Mouse (Mus musculus) kidney, embryonic 14.5 days (tissue): ENCODE results near the gene AI464131. TPM values are rescaled to one million over a fixed set of nuclear protein-coding genes. Genes with fewer than 3 reads are reported as not detected.

Source experiments
- ATAC-seq: fragments of 200-750 bp; cut with Nextera tagmentation; 2 replicates; pipeline ENCODE4 v1.8.0; 2017; ENCODE audit warnings: moderate number of reproducible peaks, mild to moderate bottlenecking, moderate TSS enrichment, moderate library complexity; ENCODE audit not compliant: low FRiP score, low TSS enrichment
- H3K27ac ChIP-seq: fragments of 300-500 bp; sonication (generic); 2 replicates; pipeline ENCODE4 v1.5.1; 2014; ENCODE audit warnings: low read depth, mild to moderate bottlenecking, low read length, moderate library complexity, mixed read lengths
- H3K27me3 ChIP-seq: fragments of 300-500 bp; sonication (generic); 2 replicates; pipeline ENCODE4 v1.6.1; 2014; ENCODE audit warnings: mild to moderate bottlenecking, low read length; ENCODE audit not compliant: control insufficient read depth, insufficient read depth
- H3K36me3 ChIP-seq: fragments of 300-500 bp; sonication (generic); 2 replicates; pipeline ENCODE4 v1.6.1; 2014; ENCODE audit warnings: low read length, mixed read lengths; ENCODE audit not compliant: control insufficient read depth, insufficient read depth
- H3K4me1 ChIP-seq: fragments of 300-500 bp; sonication (generic); 2 replicates; pipeline ENCODE4 v1.6.1; 2014; ENCODE audit warnings: low read length, mixed read lengths; ENCODE audit not compliant: control insufficient read depth, insufficient read depth
- H3K4me2 ChIP-seq: fragments of 300-500 bp; sonication (generic); replicated peaks from 2 replicates; pipeline ENCODE4 v1.6.1; 2014; ENCODE audit warnings: low read depth, mild to moderate bottlenecking, low read length
- H3K4me3 ChIP-seq: fragments of 300-500 bp; sonication (generic); 2 replicates; pipeline ENCODE4 v1.5.1; 2014; ENCODE audit warnings: mild to moderate bottlenecking, low read length
- H3K9ac ChIP-seq: fragments of 300-500 bp; sonication (generic); 2 replicates; pipeline ENCODE4 v1.6.1; 2014; ENCODE audit warnings: low read depth, mild to moderate bottlenecking, low read length, moderate library complexity
- H3K9me3 ChIP-seq: fragments of 300-500 bp; sonication (generic); 2 replicates; pipeline ENCODE4 v1.6.1; 2016; ENCODE audit warnings: low read length; ENCODE audit not compliant: control insufficient read depth
- WGBS: fragments of 180-500 bp; shearing (Covaris S2); extraction: QIAGEN DNeasy Blood & Tissue Kit; methylation state at CpG from one replicate; pipeline ENCODE4 v1.1.7; 2014; 5-methylcytosine and 5-hydroxymethylcytosine counted together
- polyA plus RNA-seq: library from polyadenylated mRNA; unstranded; fragments of >200 nt; fragmentation: Nextera tagmentation; extraction: Ambion mirVana; gene quantifications from 2 replicates; pipeline ENCODE4 v1.2.1, GENCODE M21; 2014

The AI464131 gene
- polyA plus RNA-seq, 1 experiment from 2014 or later: 8.9 TPM

DNA sequence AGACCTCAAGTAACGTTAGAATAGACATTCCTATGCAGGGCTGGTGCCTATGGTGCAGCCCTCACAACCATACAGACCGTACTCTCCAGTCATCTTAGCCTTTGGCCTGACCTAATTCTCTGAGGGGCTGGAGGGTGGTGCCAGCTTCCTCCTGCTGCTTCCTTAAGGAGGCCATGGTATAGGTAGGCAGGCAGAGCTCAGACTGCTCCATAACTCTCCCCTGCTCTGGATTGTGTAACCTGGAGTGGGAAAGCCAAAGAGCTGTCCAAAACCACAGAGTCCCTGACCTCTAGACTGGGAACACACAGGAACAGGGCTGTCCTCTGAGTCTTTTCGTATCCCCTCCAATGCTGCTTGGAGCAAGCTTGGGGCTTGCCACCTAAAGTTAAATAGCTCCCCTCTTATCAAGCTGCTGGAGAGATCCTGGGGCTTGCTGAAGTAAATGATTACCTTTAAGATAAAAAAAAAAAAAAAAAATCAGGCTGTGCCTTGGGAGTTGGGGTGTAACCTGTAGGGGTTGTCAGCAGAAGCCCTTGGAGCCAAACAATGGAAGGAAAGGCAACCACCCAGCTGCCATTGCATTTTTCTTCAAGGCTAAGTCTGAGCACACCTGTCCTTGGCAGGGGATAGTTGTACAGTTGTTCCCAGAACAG is 9.3 kb downstream of the AI464131 start:
- no peak for ATAC-seq
- H3K4me2 ChIP-seq: no peak overlapping the region
- H3K4me1 ChIP-seq: peaks cover 18% of the 10 kb centered on the region
- WGBS: 64% methylated on average over 3 of the region's 3 CpGs
- H3K36me3 ChIP-seq: no peaks in the 10 kb centered on the region
- H3K9me3 ChIP-seq: no peaks in the 10 kb centered on the region
- H3K27ac ChIP-seq: no peak overlapping the region
- H3K9ac ChIP-seq: no peak overlapping the region
- no peak overlapping the region for H3K4me3 ChIP-seq
- peaks cover 24% of the 10 kb centered on the region for H3K27me3 ChIP-seq

DNA sequence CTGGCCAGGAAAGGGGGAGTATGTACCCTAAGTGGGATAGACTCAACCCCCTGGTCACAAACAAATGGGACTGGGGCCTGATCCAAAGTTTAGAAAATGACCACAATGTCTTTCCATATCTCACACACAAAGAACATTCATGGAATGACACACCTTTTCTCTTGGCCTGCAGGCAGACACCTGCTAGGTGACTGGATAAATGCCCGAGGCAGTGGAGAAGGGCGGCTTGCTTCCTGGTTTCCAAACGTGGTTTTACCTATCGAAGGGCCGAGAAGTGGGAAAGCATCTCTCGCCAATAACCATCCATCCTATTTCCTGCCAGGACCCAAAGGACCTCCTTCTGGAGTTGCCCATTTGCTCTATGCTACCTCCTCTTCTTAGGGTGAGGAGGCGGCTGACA is 9.9 kb downstream of the AI464131 start:
- H3K9ac ChIP-seq: no peak overlapping the region
- no peaks in the 10 kb centered on the region for H3K36me3 ChIP-seq
- peaks cover 12% of the 10 kb centered on the region; the same call in 1 of the 2 replicates for H3K4me1 ChIP-seq
- H3K4me2 ChIP-seq: no peak overlapping the region
- WGBS: 86% methylated on average over 7 of the region's 7 CpGs
- H3K9me3 ChIP-seq: no peaks in the 10 kb centered on the region
- peaks cover 17% of the 10 kb centered on the region for H3K27me3 ChIP-seq
- no peak overlapping the region for H3K27ac ChIP-seq
- no peak for ATAC-seq
- H3K4me3 ChIP-seq: no peak overlapping the region

DNA sequence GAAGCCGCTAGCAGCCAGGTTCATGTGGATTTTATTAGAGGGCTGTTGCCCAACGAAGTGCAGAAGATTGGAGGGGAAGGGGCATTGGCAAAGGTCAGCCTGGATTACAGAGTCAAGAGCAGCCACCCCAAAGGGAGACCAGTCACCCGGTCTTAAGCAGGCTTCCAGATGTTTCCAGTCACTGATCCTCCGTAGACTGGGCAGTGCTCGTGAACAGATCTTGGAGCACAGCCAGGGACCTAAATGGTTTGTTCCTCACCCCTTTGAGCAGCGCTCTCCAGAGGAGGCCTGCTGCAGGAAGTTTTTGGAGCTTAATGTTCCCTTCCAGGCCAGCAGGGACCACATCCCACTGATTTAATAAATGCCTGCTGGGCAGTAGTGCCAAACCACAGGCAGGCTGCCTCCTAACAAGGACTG is 21.3 kb downstream of the AI464131 start:
- peaks cover 9% of the 10 kb centered on the region; the same call in 1 of the 2 replicates for H3K4me1 ChIP-seq
- H3K9me3 ChIP-seq: peaks cover 6% of the 10 kb centered on the region; the same call in 1 of the 2 replicates

DNA sequence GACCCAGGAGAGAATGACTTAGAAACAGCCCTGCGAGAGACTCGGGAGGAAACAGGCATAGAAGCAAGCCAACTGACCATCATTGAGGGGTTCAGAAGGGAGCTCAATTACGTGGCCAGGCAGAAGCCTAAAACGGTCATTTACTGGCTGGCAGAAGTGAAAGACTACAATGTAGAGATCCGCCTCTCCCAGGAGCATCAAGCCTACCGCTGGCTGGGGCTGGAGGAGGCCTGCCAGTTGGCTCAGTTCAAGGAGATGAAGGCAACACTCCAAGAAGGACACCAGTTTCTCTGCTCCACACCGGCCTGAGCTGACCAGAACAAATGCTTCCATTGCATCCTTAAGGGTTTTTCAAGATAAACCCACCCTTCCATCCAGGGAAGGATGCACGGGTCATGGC is 22.6 kb downstream of the AI464131 start:
- no peak overlapping the region for H3K9ac ChIP-seq
- ATAC-seq: no peak
- no peak overlapping the region for H3K4me3 ChIP-seq
- peaks cover 9% of the 10 kb centered on the region; the same call in 1 of the 2 replicates for H3K4me1 ChIP-seq
- WGBS: 86% methylated on average over 8 of the region's 8 CpGs
- peaks cover 13% of the 10 kb centered on the region for H3K36me3 ChIP-seq
- no peaks in the 10 kb centered on the region for H3K9me3 ChIP-seq
- no peak overlapping the region for H3K4me2 ChIP-seq
- no peaks in the 10 kb centered on the region for H3K27me3 ChIP-seq
- no peak overlapping the region for H3K27ac ChIP-seq

More for the DNA sequence above, 21.3 kb downstream of the AI464131 start:
- H3K27me3 ChIP-seq: no peaks in the 10 kb centered on the region
- H3K27ac ChIP-seq: peak overlapping the region; percentile 0; the same call in 1 of the 2 replicates
- 31% methylated on average over 6 of the region's 6 CpGs for WGBS
- H3K4me3 ChIP-seq: no peak overlapping the region
- peak; percentile 72 for ATAC-seq
- H3K9ac ChIP-seq: no peak overlapping the region
- H3K36me3 ChIP-seq: peaks cover 13% of the 10 kb centered on the region
- no peak overlapping the region for H3K4me2 ChIP-seq

DNA sequence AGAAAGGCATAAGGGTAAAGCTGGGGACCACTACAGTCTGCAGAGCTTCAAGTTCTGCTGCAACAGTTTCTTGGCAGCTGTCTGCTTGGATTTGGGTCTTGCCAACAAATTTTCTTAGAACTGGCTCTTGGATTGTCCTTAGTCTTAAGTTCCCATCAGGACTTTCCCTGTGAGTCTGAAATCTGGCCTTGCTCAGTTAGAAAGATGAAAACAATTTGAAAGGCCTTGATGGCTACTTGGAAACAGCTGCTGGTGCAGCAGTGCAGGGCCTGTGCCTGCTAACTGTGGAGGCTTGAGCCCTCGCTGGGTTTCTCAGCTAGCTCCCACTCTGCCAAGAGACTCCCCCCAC is 23.4 kb downstream of the AI464131 start:
- no peak overlapping the region for H3K27ac ChIP-seq
- H3K36me3 ChIP-seq: peaks cover 13% of the 10 kb centered on the region
- no peak overlapping the region for H3K9ac ChIP-seq
- no peaks in the 10 kb centered on the region for H3K9me3 ChIP-seq
- H3K4me3 ChIP-seq: no peak overlapping the region
- H3K4me2 ChIP-seq: no peak overlapping the region
- H3K4me1 ChIP-seq: peaks cover 9% of the 10 kb centered on the region; the same call in 1 of the 2 replicates
- 81% methylated on average over 1 of the region's 1 CpGs for WGBS
- ATAC-seq: no peak
- H3K27me3 ChIP-seq: no peaks in the 10 kb centered on the region

DNA sequence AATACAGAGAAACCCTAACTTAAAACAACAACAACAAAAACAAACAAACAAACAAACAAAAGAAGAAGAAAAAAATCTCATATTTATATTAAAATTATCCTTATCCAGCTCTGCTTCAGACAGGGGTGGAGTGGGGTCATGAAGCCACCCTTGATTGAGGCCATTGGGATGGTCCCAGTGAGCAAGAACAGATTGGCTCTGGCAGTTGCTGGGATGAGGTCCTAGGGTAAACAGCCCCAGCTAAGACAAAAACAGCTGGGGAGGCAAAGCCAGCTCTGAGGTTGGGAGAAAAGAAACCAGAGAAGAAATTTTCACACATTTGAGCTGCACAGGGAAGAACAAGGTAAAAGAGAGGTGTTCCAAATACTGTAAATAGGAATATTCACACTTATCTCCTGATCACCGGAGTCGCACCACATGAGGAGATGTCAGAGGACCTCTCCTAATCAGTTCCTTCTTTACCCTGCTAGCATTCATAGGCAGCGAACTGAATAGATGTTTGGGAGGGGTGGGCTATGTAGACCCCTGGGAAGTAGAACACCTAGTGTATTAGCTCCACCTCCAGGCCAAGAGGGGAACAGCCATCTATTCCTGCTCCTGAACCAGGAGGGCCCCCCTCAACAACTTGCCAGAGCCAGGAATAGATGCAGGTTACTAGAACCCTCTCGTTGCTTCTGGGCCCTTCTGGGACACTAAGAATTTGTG is 24.0 kb downstream of the AI464131 start:
- H3K36me3 ChIP-seq: peaks cover 13% of the 10 kb centered on the region
- no peak overlapping the region for H3K27ac ChIP-seq
- no peak for ATAC-seq

DNA sequence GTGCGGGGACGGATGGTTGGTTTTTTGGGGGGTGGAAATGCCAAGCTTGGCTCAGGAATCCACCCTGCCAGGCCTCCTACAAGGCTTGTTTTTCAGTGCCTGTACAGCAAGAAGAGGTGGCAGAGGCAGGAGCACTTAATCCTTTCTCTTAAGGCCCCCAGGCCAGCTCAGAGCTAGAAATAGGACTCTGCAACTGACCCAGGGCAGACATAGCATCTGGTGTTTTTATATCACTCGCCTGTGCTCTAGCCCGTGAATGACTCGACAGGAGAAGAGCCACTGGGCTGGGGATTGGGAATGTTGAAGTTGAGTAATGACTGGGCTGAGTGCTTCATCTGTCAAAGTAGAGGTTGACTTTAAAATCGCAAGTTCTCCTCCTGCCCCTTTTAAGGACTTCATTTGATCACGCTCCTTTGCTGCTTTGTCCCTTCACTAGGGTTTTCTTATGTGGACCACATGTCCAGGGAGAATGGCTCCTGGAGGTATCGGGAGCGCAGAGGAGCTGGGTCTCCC is 25.2 kb downstream of the AI464131 start:
- Histone ChIP-seq H3K4me1 (peaks cover 9% of the 10 kb centered on the region; the same call in 1 of the 2 replicates), H3K27me3 (no peaks in the 10 kb centered on the region), H3K9ac (no peak overlapping the region), H3K9me3 (no peaks in the 10 kb centered on the region), H3K27ac (no peak overlapping the region), H3K4me3 (no peak overlapping the region), H3K4me2 (no peak overlapping the region), H3K36me3 (peaks cover 13% of the 10 kb centered on the region)
- WGBS: 75% methylated on average over 9 of the region's 9 CpGs
- no peak for ATAC-seq

More for the DNA sequence above, 24.0 kb downstream of the AI464131 start:
- no peaks in the 10 kb centered on the region for H3K27me3 ChIP-seq
- no peak overlapping the region for H3K4me3 ChIP-seq
- H3K9me3 ChIP-seq: no peaks in the 10 kb centered on the region
- no peak overlapping the region for H3K9ac ChIP-seq
- peaks cover 9% of the 10 kb centered on the region; the same call in 1 of the 2 replicates for H3K4me1 ChIP-seq
- no peak overlapping the region for H3K4me2 ChIP-seq
- 74% methylated on average over 4 of the region's 4 CpGs for WGBS

DNA sequence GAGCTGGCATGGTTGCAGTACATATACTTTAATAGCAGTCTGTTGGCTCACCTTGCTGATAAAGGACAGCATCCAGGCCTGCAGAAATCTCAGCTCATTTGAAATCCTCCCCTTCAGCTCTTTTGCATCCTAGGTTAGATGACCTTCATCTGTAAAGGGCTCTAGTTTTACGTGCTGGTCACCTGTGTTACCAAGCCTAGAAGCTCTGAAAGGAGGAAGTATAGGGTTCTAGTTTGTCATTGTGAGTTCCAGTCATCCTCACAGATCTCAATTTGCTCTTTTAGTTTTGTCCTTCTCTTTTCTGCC is 31.5 kb downstream of the AI464131 start:
- ATAC-seq: no peak
- H3K9ac ChIP-seq: no peak overlapping the region
- H3K27me3 ChIP-seq: no peaks in the 10 kb centered on the region
- H3K4me1 ChIP-seq: no peaks in the 10 kb centered on the region
- no peaks in the 10 kb centered on the region for H3K36me3 ChIP-seq
- WGBS: 100% methylated on average over 1 of the region's 1 CpGs
- H3K9me3 ChIP-seq: no peaks in the 10 kb centered on the region
- H3K4me2 ChIP-seq: no peak overlapping the region
- H3K4me3 ChIP-seq: no peak overlapping the region
- H3K27ac ChIP-seq: no peak overlapping the region

DNA sequence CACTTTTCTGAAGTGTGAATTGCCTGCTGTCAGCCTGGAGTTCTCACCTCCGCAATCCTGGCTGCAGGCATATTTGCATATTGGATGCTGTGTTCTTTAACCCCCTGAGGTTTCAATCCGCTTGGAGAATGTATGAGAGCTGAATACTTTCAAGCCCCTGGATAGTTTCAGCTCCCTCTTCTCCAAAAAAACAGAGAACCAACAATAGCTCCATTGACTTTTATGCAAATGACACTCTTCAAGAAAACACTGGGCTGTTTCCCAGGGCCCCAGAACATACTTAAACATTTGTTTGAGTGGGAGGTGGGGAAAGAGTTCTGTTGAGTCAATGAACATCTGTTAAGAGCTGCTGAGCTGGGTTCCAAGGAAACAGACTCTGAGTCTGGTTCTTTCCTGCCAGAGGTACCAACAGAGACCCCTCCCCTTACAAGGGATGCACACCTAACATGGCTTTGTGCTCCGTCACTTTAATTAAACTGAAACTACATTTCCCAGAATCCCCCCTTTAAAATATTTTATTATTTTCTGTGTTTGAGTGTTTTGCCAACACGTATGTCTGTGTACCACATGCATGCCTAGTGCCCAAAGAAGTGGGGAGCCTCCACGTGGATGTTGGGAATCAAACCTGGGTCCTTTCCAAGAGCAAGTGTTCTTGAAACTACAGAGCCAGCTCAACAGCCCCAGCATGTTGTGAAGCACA is 32.0 kb downstream of the AI464131 start:
- WGBS: 56% methylated on average over 5 of the region's 5 CpGs
- Histone ChIP-seq H3K4me1 (no peaks in the 10 kb centered on the region), H3K4me2 (no peak overlapping the region), H3K36me3 (no peaks in the 10 kb centered on the region), H3K27ac (no peak overlapping the region), H3K9ac (no peak overlapping the region), H3K27me3 (no peaks in the 10 kb centered on the region), H3K9me3 (no peaks in the 10 kb centered on the region), H3K4me3 (no peak overlapping the region)
- ATAC-seq: no peak
